Mouse (Mus musculus) cerebellum, adult 2 months (tissue): ENCODE results near the gene Add3.

ENCODE experiments used
- CTCF ChIP-seq: fragments of 200-500 bp; IDR thresholded peaks from 2 replicates; pipeline ENCODE4 v1.5.1; 2011; ENCODE audit warnings: low read depth, mild to moderate bottlenecking, control low read depth, low read length, moderate library complexity, borderline replicate concordance; ENCODE audit not compliant: insufficient read depth
- POLR2A ChIP-seq: fragments of 200-500 bp; IDR thresholded peaks from 2 replicates; pipeline ENCODE4 v1.6.1; 2011; ENCODE audit warnings: low read length, control low read depth, borderline replicate concordance; ENCODE audit not compliant: insufficient read depth

DNA sequence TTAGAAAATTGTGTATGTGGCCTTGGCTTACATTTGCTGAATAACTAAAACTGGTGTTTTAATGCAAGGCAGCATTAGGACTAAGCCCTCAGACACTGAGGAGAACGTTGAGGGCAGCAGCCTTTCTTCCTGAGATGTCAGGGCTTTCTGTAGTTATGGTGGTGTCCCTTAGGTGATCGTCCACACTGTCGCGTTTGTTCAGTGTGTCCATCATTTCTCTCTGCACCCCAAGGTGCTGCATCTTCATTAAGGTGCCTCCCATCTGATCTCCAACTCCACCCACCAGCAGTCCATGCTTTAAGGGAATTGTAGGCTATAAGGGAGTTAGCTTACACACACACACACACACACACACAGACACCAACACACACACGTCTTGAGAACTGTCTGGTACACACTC is 28.3 kb downstream of the Add3 start:
- no peak for TF ChIP-seq CTCF
- TF ChIP-seq POLR2A = no peak
